Mouse (Mus musculus) left cerebral cortex, postnatal 36 days (tissue): ENCODE data around the gene Rtbdn. TPM values are rescaled to one million over a fixed set of nuclear protein-coding genes. Genes with fewer than 3 reads are reported as not detected.
"Not testable (repeated sequence)": the region's sequence is repeated elsewhere in the genome, so short reads cannot be mapped to it uniquely, and the experiment has no call there.

Source experiments
- DNase-seq, 2 experiments: peaks; one replicate each; pipeline ENCODE4 v3.0.0; 2021 to 2022; ENCODE audit warnings: low spot score in 2 of 2, mixed read lengths in 1 of 2
- intact Hi-C: fragments of 180-260 bp; cut with DNase I; formaldehyde crosslinking; loops from one replicate; pipeline ENCODE4 v1.15.1; 2025
- total RNA-seq, 2 experiments: library from RNA; stranded (reverse); gene quantifications; 2 replicates each; pipeline ENCODE4 v1.2.3; 2021

Rtbdn gene
- total RNA-seq: 1 to 10 TPM in 1 of 2 experiments, under 1 TPM in 1; 0.84 to 1.7 TPM

GRCm38 (mm10) chr8:84946528-84947240 is at the start of gene Rtbdn:
Gene Rtbdn, plus strand, starts transcription at chr8:84946991.
- DNase-seq: no peak
- intact Hi-C loops: loop anchor here (1.0 kb wide), 1 partner anchor 19 kb away; no protein-coding TSS in a partner anchor

DNA sequence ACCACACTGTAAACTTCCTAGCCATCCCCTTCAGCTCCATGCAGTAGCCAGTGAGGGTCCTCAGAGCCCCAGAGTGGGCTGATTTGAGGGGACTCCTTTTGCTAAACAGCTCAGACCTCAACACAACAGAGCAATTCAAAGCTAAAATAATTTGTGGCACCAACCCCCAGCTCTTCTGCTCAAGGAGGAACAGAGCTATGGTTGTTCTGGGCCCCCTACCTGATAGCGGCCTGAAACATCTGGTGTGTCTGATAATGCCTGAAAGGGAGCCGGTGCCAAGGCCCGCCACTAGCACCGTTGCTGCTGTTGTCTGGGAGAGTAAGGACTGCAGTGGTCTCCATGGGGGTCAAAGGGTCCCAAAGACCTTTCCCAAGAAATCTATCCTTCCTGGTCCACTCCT is 45.7 kb upstream of the Rtbdn start:
- DNase-seq: no peak
- intact Hi-C loops: loop anchor here (5.0 kb wide), 1 partner anchor 44 kb away; the partner anchor contains the start of gene Farsa

GRCm38 (mm10) chr8:84901752-84902151 is 45.0 kb upstream of the Rtbdn start, which contains the start of gene Klf1:
Gene Klf1, plus strand, starts transcription at chr8:84901928.
- no peak for DNase-seq
- intact Hi-C loops: loop anchor here (5.0 kb wide), 1 partner anchor 44 kb away; the partner anchor contains the start of gene Farsa

GRCm38 (mm10) chr8:84902367-84902919 is 44.3 kb upstream of the Rtbdn start:
- no peak for DNase-seq
- intact Hi-C loops: loop anchor here (5.0 kb wide), 1 partner anchor 45 kb away; the partner anchor contains the start of gene Farsa

DNA sequence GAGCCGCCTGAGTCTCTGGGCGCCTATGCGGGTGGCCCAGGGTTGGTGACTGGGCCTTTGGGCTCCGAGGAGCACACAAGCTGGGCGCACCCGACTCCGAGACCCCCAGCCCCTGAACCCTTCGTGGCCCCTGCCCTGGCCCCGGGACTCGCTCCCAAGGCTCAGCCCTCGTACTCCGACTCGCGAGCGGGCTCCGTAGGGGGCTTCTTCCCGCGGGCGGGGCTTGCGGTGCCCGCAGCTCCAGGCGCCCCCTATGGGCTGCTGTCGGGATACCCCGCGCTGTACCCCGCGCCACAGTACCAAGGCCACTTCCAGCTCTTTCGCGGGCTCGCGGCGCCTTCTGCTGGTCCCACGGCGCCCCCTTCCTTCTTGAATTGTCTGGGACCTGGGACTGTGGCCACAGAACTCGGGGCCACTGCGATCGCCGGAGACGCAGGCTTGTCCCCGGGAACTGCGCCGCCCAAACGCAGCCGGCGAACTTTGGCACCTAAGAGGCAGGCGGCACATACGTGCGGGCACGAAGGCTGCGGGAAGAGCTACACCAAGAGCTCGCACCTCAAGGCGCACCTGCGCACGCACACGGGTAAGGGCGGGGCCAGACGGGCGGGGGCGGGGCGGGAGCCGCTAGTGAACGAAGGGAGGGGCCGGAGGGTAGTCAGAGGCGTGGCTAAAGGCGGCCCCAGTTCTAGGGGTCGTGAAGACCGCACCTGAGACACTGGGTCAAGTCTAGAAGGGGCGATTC is 43.7 kb upstream of the Rtbdn start:
- peak; percentile 90 to 91 for DNase-seq

GRCm38 (mm10) chr8:84904351-84904750 is 42.4 kb upstream of the Rtbdn start:
- intact Hi-C loops: loop anchor here (5.0 kb wide), 1 partner anchor 47 kb away; the partner anchor contains the start of gene Farsa
- no peak for DNase-seq

More for the DNA sequence above, 43.7 kb upstream of the Rtbdn start:
- intact Hi-C loops: loop anchor here (5.0 kb wide), 1 partner anchor 46 kb away; the partner anchor contains the start of gene Farsa

DNA sequence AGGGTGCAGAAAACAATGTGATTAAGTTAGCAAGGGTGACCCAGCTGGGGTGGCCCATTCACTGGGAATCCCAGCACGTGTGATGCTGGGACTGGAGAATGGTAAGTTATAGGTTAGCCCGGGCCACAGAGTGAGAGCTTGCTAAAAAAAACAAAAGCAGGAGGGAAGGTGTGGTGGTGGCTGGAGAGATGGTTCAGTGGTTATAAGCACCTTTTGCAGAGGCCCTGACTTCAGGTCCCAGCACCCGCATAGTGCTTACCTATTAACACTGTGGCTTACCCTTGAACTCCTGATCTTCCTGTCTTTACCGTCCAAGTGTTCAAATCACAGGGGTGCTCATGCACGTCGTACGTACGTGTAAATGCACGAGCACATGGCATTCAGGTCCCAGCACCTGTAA is 39.8 kb upstream of the Rtbdn start:
- no peak for DNase-seq
- intact Hi-C loops: no loop called here

DNA sequence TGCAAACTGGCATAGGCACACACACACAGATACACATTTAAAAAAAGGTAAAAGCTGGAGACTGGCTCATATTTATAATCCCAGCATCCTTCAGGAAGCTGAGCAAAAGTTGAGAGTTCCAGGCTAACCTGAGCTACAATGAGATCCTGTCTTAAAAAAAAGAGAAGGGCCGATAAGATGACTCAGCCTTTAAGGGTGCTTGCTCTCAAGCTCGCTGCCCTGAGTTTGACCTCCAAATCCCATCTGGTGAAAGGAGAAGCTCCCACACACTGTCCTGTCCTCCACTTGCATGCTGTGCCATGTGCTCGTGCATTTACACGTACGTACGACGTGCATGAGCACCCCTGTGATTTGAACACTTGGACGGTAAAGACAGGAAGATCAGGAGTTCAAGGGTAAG is 39.3 kb upstream of the Rtbdn start:
- intact Hi-C loops: no loop called here
- no peak for DNase-seq

GRCm38 (mm10) chr8:84907979-84908378 is 38.8 kb upstream of the Rtbdn start:
- DNase-seq, intact Hi-C loops: not testable (repeated sequence)

DNA sequence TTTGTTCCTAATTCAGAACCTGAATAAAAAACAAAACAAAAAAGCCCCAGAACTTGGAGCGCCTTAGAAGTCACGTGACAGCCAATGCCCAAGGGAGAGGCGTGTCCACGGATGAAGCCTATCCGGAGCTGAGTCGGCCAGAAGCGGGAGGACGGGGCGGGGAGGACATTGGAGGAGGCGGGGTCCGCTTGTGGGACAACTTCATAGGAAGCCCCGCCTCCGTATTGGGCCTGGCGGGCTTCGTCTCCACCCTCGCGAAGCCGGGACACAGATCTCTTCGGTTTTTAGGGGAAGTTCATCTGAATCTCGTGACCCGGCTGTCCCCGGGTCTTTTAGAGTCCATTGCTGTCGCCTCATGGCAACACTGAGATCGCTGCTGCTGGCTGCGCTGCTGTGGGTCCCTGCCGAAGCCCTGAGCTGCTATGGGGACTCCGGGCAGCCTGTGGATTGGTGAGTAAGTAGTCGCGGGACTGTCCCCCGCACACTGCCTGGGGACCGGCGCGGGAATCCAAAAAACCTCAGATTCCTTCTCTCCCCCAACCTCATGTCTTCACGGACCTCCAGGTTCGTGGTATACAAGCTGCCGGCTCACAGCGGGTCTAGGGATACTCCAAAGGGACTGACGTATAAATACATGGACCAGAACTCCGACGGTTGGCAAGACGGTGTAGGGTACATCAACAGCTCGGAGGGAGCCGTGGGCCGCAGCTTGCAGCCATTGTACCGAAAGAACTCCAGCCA is 38.2 kb upstream of the Rtbdn start, which contains the start of gene Dnase2a:
Dnase2a (plus strand) TSS at position 140 of the 741 bp plus-strand sequence.
- DNase-seq: peak; percentile 67 to 80
- intact Hi-C loops: no loop called here

- DNase-seq: no peak
- intact Hi-C loops: no loop called here
These were observed 37.5 kb upstream of the Rtbdn start for GRCm38 (mm10) chr8:84909162-84909767.

DNA sequence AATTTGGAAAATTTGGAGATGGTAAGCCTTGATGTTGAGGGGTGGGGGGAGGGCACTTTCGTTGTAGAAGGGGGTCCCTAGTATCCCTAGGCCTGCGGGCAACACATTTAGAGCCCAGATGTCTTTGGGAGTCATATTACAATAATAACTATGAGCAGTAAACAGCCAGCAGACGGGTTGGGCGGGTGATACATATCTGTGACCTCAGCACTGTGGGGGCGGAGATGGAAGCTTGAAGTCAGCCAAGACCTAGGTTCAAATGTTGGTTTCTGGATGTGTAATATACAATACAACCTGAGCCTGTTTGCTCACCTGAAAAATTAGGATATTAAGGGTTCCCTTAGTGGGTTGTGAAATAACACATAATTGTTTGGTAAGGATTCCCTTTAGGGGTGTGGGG is 36.8 kb upstream of the Rtbdn start:
- intact Hi-C loops: no loop called here

GRCm38 (mm10) chr8:84910551-84910950 is 36.2 kb upstream of the Rtbdn start:
- DNase-seq: no peak
- intact Hi-C loops: no loop called here

More for the DNA sequence above, 36.8 kb upstream of the Rtbdn start:
- DNase-seq: no peak

DNA sequence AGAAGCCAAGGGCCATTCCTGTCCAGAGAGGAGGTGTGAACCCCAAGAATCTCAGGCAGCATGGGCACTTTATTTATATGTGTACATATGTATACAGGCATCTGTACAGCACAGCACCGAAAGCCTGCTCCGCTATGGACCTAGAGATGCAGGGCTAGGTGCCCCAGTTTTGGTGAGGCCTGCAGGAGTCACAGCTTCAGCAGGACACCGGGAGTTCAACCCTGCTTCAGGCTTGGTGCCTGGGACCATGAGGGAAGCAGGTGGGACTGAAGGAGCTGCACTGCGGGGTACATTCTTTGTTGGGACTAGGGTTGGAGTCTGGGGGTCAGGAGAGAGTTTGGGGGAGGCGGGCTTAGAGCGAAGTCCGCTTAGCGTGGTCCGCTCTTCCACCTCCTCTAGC is 34.9 kb upstream of the Rtbdn start:
- DNase-seq: no peak
- intact Hi-C loops: no loop called here

DNA sequence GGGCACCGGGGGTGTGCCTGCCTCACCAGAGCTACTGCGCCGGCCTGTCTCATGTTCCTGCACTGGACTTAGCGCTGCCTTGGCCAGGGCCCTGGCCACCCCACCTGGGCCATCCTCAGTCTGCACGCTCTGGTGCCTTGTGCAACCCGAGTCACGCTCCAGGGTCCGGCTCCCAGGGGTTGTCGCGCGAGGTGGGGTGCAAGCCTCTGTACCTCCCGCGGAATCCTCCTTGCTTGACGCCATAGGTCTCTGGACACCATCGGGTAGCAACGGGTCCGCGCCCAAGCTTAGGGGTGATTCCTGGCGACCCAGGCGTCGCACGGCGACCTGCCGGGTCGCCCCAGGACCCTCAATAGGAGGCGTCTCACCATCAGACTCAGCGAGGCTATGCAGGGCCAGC is 34.4 kb upstream of the Rtbdn start:
- intact Hi-C loops: no loop called here
- DNase-seq: no peak

DNA sequence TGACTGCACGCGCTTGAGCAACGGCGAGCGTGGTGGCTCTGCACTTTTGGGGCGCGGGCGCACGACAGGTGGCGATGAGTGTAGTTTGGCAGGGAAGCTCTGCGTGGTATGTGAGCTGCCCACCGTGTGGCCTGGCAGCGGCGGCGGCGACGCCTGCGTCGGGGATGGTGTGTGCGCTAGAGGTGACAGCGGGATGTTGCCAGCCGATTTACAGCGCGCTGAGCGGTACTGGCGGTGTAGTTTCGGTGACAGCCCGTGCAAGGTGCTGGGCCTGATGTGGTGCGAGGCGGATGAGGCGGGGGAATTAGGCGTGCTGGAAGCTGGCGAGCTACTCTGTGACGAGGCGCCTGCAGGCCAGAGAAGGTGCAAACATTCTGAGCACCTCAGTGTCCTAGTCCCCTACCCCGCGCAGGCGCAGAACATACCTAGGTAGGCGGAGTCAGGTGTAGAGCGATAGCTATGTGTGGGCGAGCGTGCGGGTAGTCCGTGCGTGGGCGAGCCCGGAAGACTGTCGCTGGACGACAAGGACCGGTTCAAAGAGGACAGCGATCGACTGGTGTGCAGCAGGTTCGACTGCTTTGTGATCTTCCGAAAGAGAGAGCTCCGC is 33.8 kb upstream of the Rtbdn start:
- DNase-seq: peak; percentile 70 to 79
- intact Hi-C loops: no loop called here

DNA sequence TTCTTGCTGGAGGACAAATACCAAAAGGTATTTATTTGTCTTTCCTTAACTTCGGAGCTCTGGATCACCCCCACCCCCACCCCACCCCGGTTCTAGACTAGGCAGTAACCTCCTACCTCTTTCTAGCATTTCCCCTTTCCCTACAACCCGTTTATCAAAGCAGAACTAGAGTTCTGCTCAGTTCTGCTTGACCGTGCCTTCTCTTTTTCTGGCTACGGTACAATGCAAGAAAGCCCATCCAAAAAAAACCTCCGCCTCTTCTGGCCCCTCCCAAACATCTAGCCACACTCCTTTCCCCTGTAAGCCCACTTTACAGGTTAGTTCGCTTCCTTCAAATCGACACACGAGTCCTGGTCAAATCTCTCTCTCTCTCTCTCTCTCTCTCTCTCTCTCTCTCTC is 33.3 kb upstream of the Rtbdn start:
- intact Hi-C loops: no loop called here

GRCm38 (mm10) chr8:84913960-84914359 is 32.8 kb upstream of the Rtbdn start:
- DNase-seq: no peak
- intact Hi-C loops: no loop called here

More for the DNA sequence above, 33.3 kb upstream of the Rtbdn start:
- no peak for DNase-seq

DNA sequence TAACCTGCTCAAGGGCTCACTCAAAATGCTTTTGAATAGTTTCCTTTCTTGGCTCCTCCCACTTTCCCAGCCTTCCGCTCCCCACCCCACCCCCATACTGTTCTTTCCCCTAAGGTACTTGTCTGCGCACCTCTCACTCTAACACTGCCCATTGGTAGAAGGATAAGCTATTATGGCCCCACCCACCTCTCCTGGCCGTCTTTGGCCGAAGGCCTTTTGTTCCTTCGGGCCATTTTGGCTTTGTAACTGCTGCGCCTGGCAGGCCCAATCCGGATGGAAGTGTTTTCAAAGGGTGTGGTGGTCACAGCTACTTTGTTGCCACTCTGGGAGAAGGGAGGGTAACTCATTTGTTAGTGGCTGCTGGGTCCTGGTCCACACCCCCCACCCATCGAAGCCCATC is 31.5 kb upstream of the Rtbdn start:
- intact Hi-C loops: no loop called here

More for the DNA sequence above, 31.5 kb upstream of the Rtbdn start:
- no peak for DNase-seq
